Mouse (Mus musculus): ENCODE measurements at regions not wholly inside any gene's neighbourhood (a gene's known extent, or its start where the extent isn't known, plus 50 kb on each side); places are given as distances from the start of the nearest gene placed in this dataset.

DNA sequence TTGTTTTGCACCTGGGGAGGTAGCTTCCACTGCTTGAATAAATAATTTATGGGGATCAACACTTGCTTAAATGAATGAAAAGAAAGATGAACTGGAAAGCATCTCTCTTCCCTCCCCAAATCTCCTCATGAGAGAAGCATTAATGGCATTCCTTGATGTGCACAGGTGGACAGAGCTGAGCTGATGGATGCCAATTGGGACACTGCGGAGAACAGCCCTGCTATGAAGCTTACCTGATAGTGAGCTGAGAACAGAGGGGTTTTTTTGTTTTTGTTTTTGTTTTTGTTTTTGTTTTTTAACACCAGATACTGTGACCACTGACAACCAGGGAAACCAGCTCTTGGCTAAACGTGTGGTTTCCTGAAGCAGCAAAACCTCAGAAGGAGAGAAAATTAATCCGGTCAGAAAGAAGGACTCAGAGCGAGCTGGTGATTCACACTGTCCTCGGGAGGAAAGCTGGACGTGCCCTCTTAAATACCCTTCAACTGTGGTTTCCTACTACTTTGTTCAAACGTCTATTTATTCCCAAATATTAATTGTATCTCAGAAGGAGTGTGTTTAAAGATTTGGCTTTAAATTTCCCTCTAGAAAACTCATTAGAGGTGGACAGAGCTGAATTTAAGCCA is 128.0 kb upstream of the Zfand5 start:
- Histone ChIP-seq H3K4me1 (ENCODE audit: control insufficient read depth, insufficient read depth, low read length) (no peaks in the 10 kb centered on the region; the same call in 1 of the 2 replicates), H3K4me3 (replicated peaks; ENCODE audit: control insufficient read depth, low read depth, low read length) (no peak overlapping the region), H3K27ac (ENCODE audit: control insufficient read depth, insufficient read depth, low read depth, low read length, poor library complexity) (no peak overlapping the region)
- 15% methylated on average over 7 of the region's 7 CpGs for WGBS
- TF ChIP-seq POLR2A (IDR thresholded peaks at IDR 0.05; ENCODE audit: borderline replicate concordance, control insufficient read depth, low read depth, low read length) = no peak
- TF ChIP-seq CTCF (IDR thresholded peaks at IDR 0.05; ENCODE audit: control insufficient read depth, insufficient read depth, low read length) = no peak

DNA sequence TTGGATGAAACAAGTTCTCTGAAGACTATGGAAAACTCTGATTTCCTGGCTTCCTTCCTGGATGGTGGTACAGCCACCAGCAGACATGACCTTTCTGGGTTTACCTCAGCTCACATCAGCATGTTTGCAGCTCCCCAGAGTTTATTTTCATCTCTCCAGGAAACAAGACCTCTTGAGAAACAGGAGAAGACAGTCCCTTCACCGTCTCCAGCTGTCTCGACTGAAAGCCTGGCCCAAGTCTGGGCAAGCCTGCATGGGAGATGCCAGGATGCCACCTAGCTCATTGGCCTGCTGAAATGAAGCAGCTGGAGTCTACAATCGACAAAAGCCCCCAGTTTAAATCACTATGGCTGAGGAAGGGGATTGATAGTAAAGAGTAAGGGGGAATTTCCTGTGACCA is 131.6 kb upstream of the Zfand5 start:
- 41% methylated on average over 3 of the region's 3 CpGs for WGBS
- TF ChIP-seq CTCF (IDR thresholded peaks at IDR 0.05; ENCODE audit: control insufficient read depth, insufficient read depth, low read length) (no peak), POLR2A (IDR thresholded peaks at IDR 0.05; ENCODE audit: borderline replicate concordance, control insufficient read depth, low read depth, low read length) (no peak)
- no peak overlapping the region for H3K27ac ChIP-seq (ENCODE audit: control insufficient read depth, insufficient read depth, low read depth, low read length, poor library complexity)
- no peaks in the 10 kb centered on the region; the same call in 1 of the 2 replicates for H3K4me1 ChIP-seq (ENCODE audit: control insufficient read depth, insufficient read depth, low read length)
- H3K4me3 ChIP-seq (replicated peaks; ENCODE audit: control insufficient read depth, low read depth, low read length) = no peak overlapping the region

DNA sequence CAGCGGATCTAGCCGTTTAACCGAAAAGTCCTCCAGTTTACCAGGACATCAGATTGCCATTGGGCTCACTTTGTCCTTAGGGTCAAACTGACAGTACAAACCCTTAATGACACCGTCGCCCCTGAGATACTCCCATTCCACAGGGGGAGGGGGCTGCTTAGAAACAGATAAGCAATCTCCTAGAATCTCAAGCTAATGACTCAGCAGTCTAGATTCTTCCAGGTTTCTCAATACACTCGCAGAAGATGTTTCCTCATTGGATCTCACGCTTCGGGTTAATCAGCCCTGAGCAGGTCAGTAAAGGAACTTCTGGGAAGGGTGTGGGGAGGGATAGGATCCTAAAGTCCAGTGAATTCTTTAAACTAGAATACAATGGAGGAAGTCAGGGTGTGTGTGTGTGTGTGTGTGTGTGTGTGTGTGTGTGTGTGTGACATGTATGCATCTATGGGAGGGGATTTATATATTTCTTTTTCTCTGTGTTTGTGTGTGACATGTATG is 133.0 kb upstream of the Zfand5 start:
- H3K4me3 ChIP-seq (replicated peaks; ENCODE audit: control insufficient read depth, low read depth, low read length) = no peak overlapping the region
- H3K27ac ChIP-seq (ENCODE audit: control insufficient read depth, insufficient read depth, low read depth, low read length, poor library complexity) = no peak overlapping the region
- WGBS = 57% methylated on average over 8 of the region's 8 CpGs
- no peak for TF ChIP-seq POLR2A (IDR thresholded peaks at IDR 0.05; ENCODE audit: borderline replicate concordance, control insufficient read depth, low read depth, low read length)
- H3K4me1 ChIP-seq (ENCODE audit: control insufficient read depth, insufficient read depth, low read length) = no peaks in the 10 kb centered on the region; the same call in 1 of the 2 replicates

DNA sequence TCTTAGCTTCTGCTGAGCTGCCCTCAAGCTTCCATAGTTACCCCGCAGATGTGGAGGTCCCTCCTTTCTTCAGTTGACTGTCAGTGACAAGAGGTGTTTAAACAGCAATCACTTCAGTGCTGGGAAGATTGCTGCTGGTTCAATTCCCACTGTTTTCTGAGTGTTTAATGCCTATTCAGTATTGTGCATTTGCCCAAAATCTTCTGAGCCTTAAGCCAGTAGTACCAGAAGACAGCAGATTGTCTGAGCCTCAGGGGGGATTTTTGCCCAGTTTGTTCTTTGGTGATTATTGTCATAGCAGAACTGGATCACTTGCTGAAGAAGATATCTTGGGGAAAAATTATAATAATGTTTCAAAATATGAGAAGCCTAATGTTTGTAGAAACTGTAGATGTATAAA is 135.3 kb upstream of the Zfand5 start:
- H3K4me1 ChIP-seq (ENCODE audit: control insufficient read depth, insufficient read depth, low read length) = no peaks in the 10 kb centered on the region
- WGBS = 84% methylated on average over 1 of the region's 1 CpGs
- TF ChIP-seq CTCF (IDR thresholded peaks at IDR 0.05; ENCODE audit: control insufficient read depth, insufficient read depth, low read length) = no peak
- no peak for TF ChIP-seq POLR2A (IDR thresholded peaks at IDR 0.05; ENCODE audit: borderline replicate concordance, control insufficient read depth, low read depth, low read length)

DNA sequence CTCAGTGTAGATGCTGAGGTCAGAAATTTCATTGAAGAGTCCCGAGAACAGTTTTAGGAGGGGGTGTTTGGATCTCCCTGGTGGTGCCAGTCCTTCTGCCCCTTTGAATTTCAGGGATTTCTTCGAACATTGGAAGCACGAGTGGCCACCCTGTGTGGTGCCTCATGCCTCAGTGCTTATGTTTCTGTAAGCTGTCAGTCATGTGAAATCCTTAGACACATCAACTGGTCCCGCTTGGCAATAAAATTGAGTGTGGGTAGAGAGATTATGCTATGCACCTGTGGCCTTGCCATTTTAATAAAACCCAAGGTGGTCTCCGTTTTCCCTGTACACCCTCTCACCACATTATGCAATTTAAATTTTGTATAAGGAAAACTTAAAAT is 136.1 kb upstream of the Zfand5 start:
- WGBS = 70% methylated on average over 5 of the region's 5 CpGs
- Histone ChIP-seq H3K27ac (ENCODE audit: control insufficient read depth, insufficient read depth, low read depth, low read length, poor library complexity) (no peak overlapping the region), H3K4me1 (ENCODE audit: control insufficient read depth, insufficient read depth, low read length) (no peaks in the 10 kb centered on the region), H3K4me3 (replicated peaks; ENCODE audit: control insufficient read depth, low read depth, low read length) (no peak overlapping the region)
- TF ChIP-seq CTCF (IDR thresholded peaks at IDR 0.05; ENCODE audit: control insufficient read depth, insufficient read depth, low read length) (no peak), POLR2A (IDR thresholded peaks at IDR 0.05; ENCODE audit: borderline replicate concordance, control insufficient read depth, low read depth, low read length) (no peak)

More for the DNA sequence above, 135.3 kb upstream of the Zfand5 start:
- H3K4me3 ChIP-seq (replicated peaks; ENCODE audit: control insufficient read depth, low read depth, low read length) = no peak overlapping the region
- no peak overlapping the region for H3K27ac ChIP-seq (ENCODE audit: control insufficient read depth, insufficient read depth, low read depth, low read length, poor library complexity)

DNA sequence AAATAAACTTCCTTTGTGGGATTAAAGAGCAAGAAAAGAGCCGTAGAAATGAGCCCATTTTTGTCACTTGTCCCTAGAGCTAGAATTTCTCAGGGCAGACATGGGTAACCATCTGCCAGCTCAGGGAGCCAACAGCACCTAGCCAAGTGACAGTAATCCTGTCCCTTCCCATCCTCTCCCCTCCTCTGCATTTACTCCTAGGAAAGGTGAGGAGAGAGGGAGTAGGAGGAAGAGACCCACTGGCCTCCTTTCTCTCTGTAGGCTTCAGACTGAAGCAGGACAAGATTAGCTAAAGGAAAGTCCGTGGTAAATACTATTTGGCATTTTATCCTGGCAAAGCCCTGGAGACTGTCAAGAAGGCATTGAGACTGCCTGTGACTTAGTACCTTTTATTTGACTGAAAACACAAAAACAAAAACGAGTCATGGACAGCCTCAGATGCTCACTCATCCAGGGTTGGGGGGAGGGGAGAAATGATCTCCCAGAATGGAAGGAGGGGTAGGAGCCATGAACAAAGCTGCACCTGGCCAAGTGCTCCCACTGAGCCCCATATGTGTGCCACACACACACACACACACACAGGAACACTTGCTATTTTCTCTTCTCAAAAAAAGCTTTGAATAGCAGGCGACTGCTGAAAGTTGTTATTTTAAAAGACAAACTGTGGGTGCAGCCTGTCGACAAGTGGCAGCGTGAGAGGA is 136.6 kb upstream of the Zfand5 start:
- H3K27ac ChIP-seq (ENCODE audit: control insufficient read depth, insufficient read depth, low read depth, low read length, poor library complexity) = no peak overlapping the region
- no peak overlapping the region for H3K4me3 ChIP-seq (replicated peaks; ENCODE audit: control insufficient read depth, low read depth, low read length)
- WGBS = 66% methylated on average over 6 of the region's 6 CpGs
- H3K4me1 ChIP-seq (ENCODE audit: control insufficient read depth, insufficient read depth, low read length) = no peaks in the 10 kb centered on the region
- no peak for TF ChIP-seq CTCF (IDR thresholded peaks at IDR 0.05; ENCODE audit: control insufficient read depth, insufficient read depth, low read length)
- TF ChIP-seq POLR2A (IDR thresholded peaks at IDR 0.05; ENCODE audit: borderline replicate concordance, control insufficient read depth, low read depth, low read length) = no peak

DNA sequence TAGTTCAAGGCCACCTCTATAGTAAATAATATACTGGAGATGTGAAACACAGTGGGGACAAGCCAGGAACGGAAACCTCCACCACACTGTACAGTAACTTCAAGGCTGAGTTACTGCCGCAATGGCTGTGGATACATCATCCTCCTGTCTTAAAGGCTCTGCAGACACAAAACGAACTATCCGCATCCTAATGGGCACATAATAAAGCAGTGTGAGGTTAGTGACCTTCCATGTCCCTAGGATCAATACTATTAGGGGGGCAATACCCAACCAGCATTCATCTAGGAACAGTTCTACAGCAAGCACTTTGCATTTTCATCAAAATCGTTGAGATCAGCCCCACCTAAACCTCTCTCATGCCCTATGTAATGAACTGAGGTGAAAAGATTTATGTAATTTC is 142.4 kb upstream of the Zfand5 start:
- TF ChIP-seq POLR2A (IDR thresholded peaks at IDR 0.05; ENCODE audit: borderline replicate concordance, control insufficient read depth, low read depth, low read length) (no peak), CTCF (IDR thresholded peaks at IDR 0.05; ENCODE audit: control insufficient read depth, insufficient read depth, low read length) (no peak)
- peaks cover 2% of the 10 kb centered on the region for H3K4me1 ChIP-seq (ENCODE audit: control insufficient read depth, insufficient read depth, low read length)
- H3K4me3 ChIP-seq (replicated peaks; ENCODE audit: control insufficient read depth, low read depth, low read length) = no peak overlapping the region
- 90% methylated on average over 5 of the region's 5 CpGs for WGBS
- no peak overlapping the region for H3K27ac ChIP-seq (ENCODE audit: control insufficient read depth, insufficient read depth, low read depth, low read length, poor library complexity)

DNA sequence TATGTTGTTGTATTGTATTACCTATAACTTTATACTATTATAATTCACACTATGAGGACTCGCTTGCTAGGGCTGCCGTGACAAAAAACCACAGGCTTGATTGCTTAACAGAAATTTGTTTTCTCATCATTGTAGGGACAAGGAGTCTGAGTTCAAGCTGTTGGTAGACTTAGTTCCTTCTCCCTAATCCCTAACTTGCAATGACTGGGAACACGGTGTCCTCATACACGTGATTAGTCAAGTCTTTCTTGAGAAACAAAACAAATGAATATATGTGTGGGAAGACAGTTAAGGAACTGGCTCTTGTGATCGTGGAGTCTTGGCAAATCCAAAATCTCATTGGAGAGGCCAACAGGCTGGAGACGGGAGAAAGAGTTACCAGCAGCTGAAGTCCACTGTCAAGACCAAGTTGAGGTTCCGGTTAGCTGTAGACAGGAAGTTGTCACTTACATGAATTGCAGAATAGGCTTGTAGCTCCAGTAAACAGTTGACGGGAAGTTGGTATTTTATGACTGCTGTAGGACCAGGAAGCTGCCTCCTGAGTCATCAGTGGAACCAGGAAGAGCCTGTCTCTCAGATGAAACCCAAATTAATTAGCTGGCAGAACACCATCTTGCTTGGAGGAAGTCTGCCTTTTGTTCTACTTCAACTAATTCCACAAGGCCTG is 144.9 kb upstream of the Zfand5 start:
- WGBS = 26% methylated on average over 8 of the region's 8 CpGs
- no peak for TF ChIP-seq POLR2A (IDR thresholded peaks at IDR 0.05; ENCODE audit: borderline replicate concordance, control insufficient read depth, low read depth, low read length)
- no peak for TF ChIP-seq CTCF (IDR thresholded peaks at IDR 0.05; ENCODE audit: control insufficient read depth, insufficient read depth, low read length)
- H3K4me3 ChIP-seq (replicated peaks; ENCODE audit: control insufficient read depth, low read depth, low read length) = no peak overlapping the region
- H3K4me1 ChIP-seq (ENCODE audit: control insufficient read depth, insufficient read depth, low read length) = peaks cover 2% of the 10 kb centered on the region
- peak overlapping the region; percentile 63; the same call in 1 of the 2 replicates for H3K27ac ChIP-seq (ENCODE audit: control insufficient read depth, insufficient read depth, low read depth, low read length, poor library complexity)

All from bone marrow, adult 2 months (tissue).